Mouse (Mus musculus) olfactory bulb, adult 2 months (tissue): ENCODE results near the gene C1ql1.

ENCODE experiments used
- CTCF ChIP-seq: fragments of 200-500 bp; IDR thresholded peaks from 2 replicates; pipeline ENCODE4 v1.5.1; 2012; ENCODE audit warnings: low read depth, mild to moderate bottlenecking, low read length, moderate library complexity; ENCODE audit not compliant: insufficient read depth
- POLR2A ChIP-seq: fragments of 200-500 bp; IDR thresholded peaks from 2 replicates; pipeline ENCODE4 v1.6.1; 2012; ENCODE audit warnings: mild to moderate bottlenecking, low read depth, low read length, moderate library complexity; ENCODE audit not compliant: insufficient read depth

- TF ChIP-seq POLR2A (no peak), CTCF (no peak)
Measured at GRCm38 (mm10) chr11:102937529-102938182, 8.8 kb downstream of the C1ql1 start.
